8 mouse cellular contexts compared by ENCODE assay signal in the genomic region with DNA sequence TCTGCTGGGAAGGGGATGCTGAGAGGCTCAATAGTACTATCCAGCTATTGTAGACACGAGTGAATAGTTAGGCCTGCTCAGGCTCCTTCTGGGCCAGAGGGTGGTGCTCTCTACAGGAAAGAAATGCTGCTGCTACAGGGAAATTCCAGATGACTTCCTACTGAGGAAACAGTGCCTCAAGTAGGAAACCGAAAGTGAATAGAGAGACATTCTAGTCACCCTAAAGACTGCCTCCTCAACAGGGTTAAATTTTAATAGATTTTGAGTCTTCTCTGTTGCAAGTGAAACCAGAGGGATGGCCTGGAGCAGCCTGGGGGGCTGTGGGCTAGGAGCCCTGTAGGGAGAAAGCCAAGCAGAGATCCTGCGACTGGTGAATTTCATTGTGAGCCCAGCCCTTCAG. TPM values are rescaled to one million over a fixed set of nuclear protein-coding genes. Genes with fewer than 3 reads are reported as not detected.
DNase-seq lines count a peak whose midpoint lies in the region; ATAC-seq and TF ChIP-seq lines count a peak whose summit lies in the region.

No protein-coding gene starts in this region.

- H3K4me2 ChIP-seq in intestine, embryonic 14.5 days (ENCODE audit: low read length), result peak overlapping the region; percentile 36
- H3K4me2 ChIP-seq in lung, embryonic 14.5 days, result peak overlapping the region; percentile 26; the same call in 1 of the 2 replicates

- TF ChIP-seq CTCF in lung, embryonic 14.5 days (IDR thresholded peaks at IDR 0.05; ENCODE audit: low read depth), result 0 out of 2 replicates have a peak, but pooled peaks have one; percentile 13

- H3K4me3 ChIP-seq in intestine, embryonic 14.5 days (ENCODE audit: low read depth, low read length), result no peak overlapping the region
- no peak overlapping the region for H3K4me3 ChIP-seq in lung, embryonic 14.5 days (ENCODE audit: low read depth, low read length)
- no peak overlapping the region for H3K4me3 ChIP-seq in forebrain, embryonic 10.5 days

- ATAC-seq in CD4-positive, CD25-positive, alpha-beta regulatory T cell, adult 4 months, result peak; percentile 80
- no peak for ATAC-seq in intestine, embryonic 14.5 days (replicated peaks; ENCODE audit: low FRiP score, low TSS enrichment, low read depth)
- ATAC-seq in lung, embryonic 14.5 days (ENCODE audit: insufficient read depth), result no peak

- H3K4me1 ChIP-seq in intestine, embryonic 14.5 days (replicated peaks; ENCODE audit: control insufficient read depth, insufficient read depth, low read length), result 0 out of 2 replicates have a peak, but pooled peaks cover 3% of the 10 kb centered on the region
- no peaks in the 10 kb centered on the region for H3K4me1 ChIP-seq in lung, embryonic 14.5 days (ENCODE audit: insufficient read depth)
- H3K4me1 ChIP-seq in forebrain, embryonic 10.5 days, result peaks cover 21% of the 10 kb centered on the region

- H3K9ac ChIP-seq in intestine, embryonic 14.5 days (ENCODE audit: low read length), result no peak overlapping the region
- no peak overlapping the region for H3K9ac ChIP-seq in lung, embryonic 14.5 days

- DNase-seq in R1 (ENCODE audit: low read depth, low spot score), result peak; percentile 91
- DNase-seq in intestine, embryonic 14.5 days (ENCODE audit: low spot score), result peak; percentile 59
- peak; percentile 43 for DNase-seq in lung, embryonic 14.5 days
- no peak for DNase-seq in ovary, postnatal 36 days (ENCODE audit: low spot score)
- DNase-seq in layer of hippocampus, adult 11-12 months (ENCODE audit: low spot score), result no peak
- DNase-seq in forebrain, embryonic 10.5 days (ENCODE audit: extremely low spot score, low spot score), result no peak
- no peak for DNase-seq in spleen, postnatal 14 days (ENCODE audit: low spot score in 2 of 2)

- 33% methylated on average over 3 of the region's 3 CpGs for WGBS in intestine, embryonic 14.5 days
- WGBS in lung, embryonic 14.5 days, result 35% methylated on average over 3 of the region's 3 CpGs
- 39% methylated on average over 3 of the region's 3 CpGs for WGBS in forebrain, embryonic 10.5 days

- H3K27me3 ChIP-seq in intestine, embryonic 14.5 days (replicated peaks; ENCODE audit: control insufficient read depth, insufficient read depth, low read length), result peaks cover 23% of the 10 kb centered on the region
- H3K27me3 ChIP-seq in lung, embryonic 14.5 days (ENCODE audit: insufficient read depth, low read length), result peaks cover 28% of the 10 kb centered on the region
- peaks cover 51% of the 10 kb centered on the region for H3K27me3 ChIP-seq in forebrain, embryonic 10.5 days (ENCODE audit: poor library complexity, severe bottlenecking)

- no peaks in the 10 kb centered on the region for H3K36me3 ChIP-seq in intestine, embryonic 14.5 days (ENCODE audit: control insufficient read depth, insufficient read depth, low read length)
- no peaks in the 10 kb centered on the region for H3K36me3 ChIP-seq in lung, embryonic 14.5 days (ENCODE audit: insufficient read depth)
- no peaks in the 10 kb centered on the region for H3K36me3 ChIP-seq in forebrain, embryonic 10.5 days (replicated peaks)

- no peak overlapping the region for H3K27ac ChIP-seq in intestine, embryonic 14.5 days (ENCODE audit: low read depth)
- H3K27ac ChIP-seq in lung, embryonic 14.5 days (ENCODE audit: low read depth), result no peak overlapping the region
- no peak overlapping the region for H3K27ac ChIP-seq in forebrain, embryonic 10.5 days

- H3K9me3 ChIP-seq in intestine, embryonic 14.5 days (ENCODE audit: control insufficient read depth, low read length), result no peaks in the 10 kb centered on the region
- H3K9me3 ChIP-seq in lung, embryonic 14.5 days (ENCODE audit: low read depth, low read length), result no peaks in the 10 kb centered on the region
- H3K9me3 ChIP-seq in forebrain, embryonic 10.5 days, result no peaks in the 10 kb centered on the region

RNA-seq across cellular contexts. Expression of a gene that starts 2.2 kb away (rescaled TPM):
- 10 to 100 TPM; 47.4 to 58.6 TPM for polyA plus RNA-seq in CD4-positive, CD25-positive, alpha-beta regulatory T cell, adult 4 months (2017; shearing (Covaris generic))
- 1.6 and 2.1 TPM in 2 replicates for polyA plus RNA-seq in intestine, embryonic 14.5 days (2014; fragmentation: Nextera tagmentation; extraction: Ambion mirVana)
- 0.58 and 0.74 TPM in 2 replicates for polyA plus RNA-seq in lung, embryonic 14.5 days (2014; fragmentation: Nextera tagmentation; extraction: Ambion mirVana)
- 0.11 and 0.17 TPM in 2 replicates for polyA plus RNA-seq in forebrain, embryonic 10.5 days (2016; fragmentation: Nextera tagmentation; extraction: Ambion mirVana)

Comparison
In these comparisons a context has a peak if more than half of its experiments do, and no peak if none do; other contexts are left out.
1. DNase-seq: peak in R1 (single experiment), intestine, embryonic 14.5 days (single experiment) and lung, embryonic 14.5 days (single experiment); none in ovary, postnatal 36 days (single experiment), layer of hippocampus, adult 11-12 months (single experiment), forebrain, embryonic 10.5 days (single experiment) and spleen, postnatal 14 days (0 of 2).
2. RNA of a gene that starts 2.2 kb away (polyA plus RNA-seq): 47.4 to 58.6 TPM in CD4-positive, CD25-positive, alpha-beta regulatory T cell, adult 4 months; 1.6 to 2.1 TPM in intestine, embryonic 14.5 days, 0.58 to 0.74 TPM in lung, embryonic 14.5 days and 0.11 to 0.17 TPM in forebrain, embryonic 10.5 days; every median in the first group is over 10 times any median in the second.